Mouse (Mus musculus): ENCODE measurements around the gene Gm9887. TPM values are rescaled to one million over a fixed set of nuclear protein-coding genes. Genes with fewer than 3 reads are reported as not detected.

The Gm9887 gene
- polyA plus RNA-seq, 1 experiment, result 0.23 TPM

GRCm38 (mm10) chr12:69411936-69412335, 39.7 kb upstream of the Gm9887 start:
- Histone ChIP-seq H3K36me3 (ENCODE audit: control insufficient read depth) (no peaks in the 10 kb centered on the region), H3K4me1 (ENCODE audit: control insufficient read depth) (no peaks in the 10 kb centered on the region), H3K9me3 (ENCODE audit: control insufficient read depth, low read length) (no peaks in the 10 kb centered on the region), H3K27me3 (ENCODE audit: control insufficient read depth) (no peaks in the 10 kb centered on the region), H3K4me3 (replicated peaks) (no peak overlapping the region)
- TF ChIP-seq TAL1 (IDR thresholded peaks at IDR 0.05; ENCODE audit: low read length) (no peak), GATA1 (IDR thresholded peaks at IDR 0.05; ENCODE audit: low read length) (no peak)

- Histone ChIP-seq H3K27me3 (ENCODE audit: control insufficient read depth) (no peaks in the 10 kb centered on the region), H3K4me3 (replicated peaks) (no peak overlapping the region), H3K36me3 (ENCODE audit: control insufficient read depth) (no peaks in the 10 kb centered on the region), H3K4me1 (ENCODE audit: control insufficient read depth) (no peaks in the 10 kb centered on the region), H3K9me3 (ENCODE audit: control insufficient read depth, low read length) (no peaks in the 10 kb centered on the region)
- TF ChIP-seq GATA1 (IDR thresholded peaks at IDR 0.05; ENCODE audit: low read length) (no peak), TAL1 (IDR thresholded peaks at IDR 0.05; ENCODE audit: low read length) (no peak)
These were observed 38.5 kb upstream of the Gm9887 start for GRCm38 (mm10) chr12:69410767-69411166.

- H3K36me3 ChIP-seq (ENCODE audit: control insufficient read depth), result no peaks in the 10 kb centered on the region
- no peaks in the 10 kb centered on the region for H3K9me3 ChIP-seq (ENCODE audit: control insufficient read depth, low read length)
- H3K4me3 ChIP-seq (replicated peaks), result no peak overlapping the region
- TF ChIP-seq TAL1 (IDR thresholded peaks at IDR 0.05; ENCODE audit: low read length) (no peak), GATA1 (IDR thresholded peaks at IDR 0.05; ENCODE audit: low read length) (no peak)
- no peaks in the 10 kb centered on the region for H3K4me1 ChIP-seq (ENCODE audit: control insufficient read depth)
- H3K27me3 ChIP-seq (ENCODE audit: control insufficient read depth), result no peaks in the 10 kb centered on the region
These were observed 30.4 kb upstream of the Gm9887 start for GRCm38 (mm10) chr12:69402594-69403167.

- H3K4me1 ChIP-seq (ENCODE audit: control insufficient read depth), result no peaks in the 10 kb centered on the region
- H3K27me3 ChIP-seq (ENCODE audit: control insufficient read depth), result no peaks in the 10 kb centered on the region
- H3K9me3 ChIP-seq (ENCODE audit: control insufficient read depth, low read length), result no peaks in the 10 kb centered on the region
- TF ChIP-seq GATA1 (IDR thresholded peaks at IDR 0.05; ENCODE audit: low read length) (no peak), TAL1 (IDR thresholded peaks at IDR 0.05; ENCODE audit: low read length) (no peak)
- H3K36me3 ChIP-seq (ENCODE audit: control insufficient read depth), result no peaks in the 10 kb centered on the region
- H3K4me3 ChIP-seq (replicated peaks), result no peak overlapping the region
These were observed 29.8 kb upstream of the Gm9887 start for GRCm38 (mm10) chr12:69402100-69402499.

GRCm38 (mm10) chr12:69400871-69401286, 28.6 kb upstream of the Gm9887 start:
- Histone ChIP-seq H3K27me3 (ENCODE audit: control insufficient read depth) (no peaks in the 10 kb centered on the region), H3K36me3 (ENCODE audit: control insufficient read depth) (no peaks in the 10 kb centered on the region), H3K4me3 (replicated peaks) (no peak overlapping the region), H3K4me1 (ENCODE audit: control insufficient read depth) (no peaks in the 10 kb centered on the region), H3K9me3 (ENCODE audit: control insufficient read depth, low read length) (no peaks in the 10 kb centered on the region)
- no peak for TF ChIP-seq TAL1 (IDR thresholded peaks at IDR 0.05; ENCODE audit: low read length)
- TF ChIP-seq GATA1 (IDR thresholded peaks at IDR 0.05; ENCODE audit: low read length), result no peak

GRCm38 (mm10) chr12:69400367-69400766, 28.1 kb upstream of the Gm9887 start:
- Histone ChIP-seq H3K4me3 (replicated peaks) (no peak overlapping the region), H3K27me3 (ENCODE audit: control insufficient read depth) (no peaks in the 10 kb centered on the region), H3K36me3 (ENCODE audit: control insufficient read depth) (no peaks in the 10 kb centered on the region), H3K4me1 (ENCODE audit: control insufficient read depth) (no peaks in the 10 kb centered on the region), H3K9me3 (ENCODE audit: control insufficient read depth, low read length) (no peaks in the 10 kb centered on the region)
- no peak for TF ChIP-seq TAL1 (IDR thresholded peaks at IDR 0.05; ENCODE audit: low read length)
- TF ChIP-seq GATA1 (IDR thresholded peaks at IDR 0.05; ENCODE audit: low read length), result no peak

GRCm38 (mm10) chr12:69394456-69394855, 22.2 kb upstream of the Gm9887 start:
- H3K9me3 ChIP-seq (ENCODE audit: control insufficient read depth, low read length), result no peaks in the 10 kb centered on the region
- H3K27me3 ChIP-seq (ENCODE audit: control insufficient read depth), result peaks cover 2% of the 10 kb centered on the region; the same call in 1 of the 2 replicates
- H3K4me1 ChIP-seq (ENCODE audit: control insufficient read depth), result peaks cover 5% of the 10 kb centered on the region
- H3K4me3 ChIP-seq (replicated peaks), result no peak overlapping the region
- no peaks in the 10 kb centered on the region for H3K36me3 ChIP-seq (ENCODE audit: control insufficient read depth)
- no peak for TF ChIP-seq GATA1 (IDR thresholded peaks at IDR 0.05; ENCODE audit: low read length)

GRCm38 (mm10) chr12:69393076-69393475, 20.8 kb upstream of the Gm9887 start:
- TF ChIP-seq GATA1 (IDR thresholded peaks at IDR 0.05; ENCODE audit: low read length) (no peak), TAL1 (IDR thresholded peaks at IDR 0.05; ENCODE audit: low read length) (no peak)
- no peak overlapping the region for H3K4me3 ChIP-seq (replicated peaks)
- H3K9me3 ChIP-seq (ENCODE audit: control insufficient read depth, low read length), result no peaks in the 10 kb centered on the region
- H3K4me1 ChIP-seq (ENCODE audit: control insufficient read depth), result peaks cover 5% of the 10 kb centered on the region
- H3K36me3 ChIP-seq (ENCODE audit: control insufficient read depth), result no peaks in the 10 kb centered on the region
- H3K27me3 ChIP-seq (ENCODE audit: control insufficient read depth), result peaks cover 2% of the 10 kb centered on the region; the same call in 1 of the 2 replicates

- no peak overlapping the region for H3K4me3 ChIP-seq (replicated peaks)
- TF ChIP-seq TAL1 (IDR thresholded peaks at IDR 0.05; ENCODE audit: low read length), result no peak
- no peak for TF ChIP-seq GATA1 (IDR thresholded peaks at IDR 0.05; ENCODE audit: low read length)
These were observed 17.9 kb upstream of the Gm9887 start for GRCm38 (mm10) chr12:69390000-69390698.

More at GRCm38 (mm10) chr12:69390000-69390698, 17.9 kb upstream of the Gm9887 start:
- Histone ChIP-seq H3K9me3 (ENCODE audit: control insufficient read depth, low read length) (no peaks in the 10 kb centered on the region), H3K27me3 (ENCODE audit: control insufficient read depth) (peaks cover 2% of the 10 kb centered on the region; the same call in 1 of the 2 replicates), H3K36me3 (ENCODE audit: control insufficient read depth) (no peaks in the 10 kb centered on the region), H3K4me1 (ENCODE audit: control insufficient read depth) (peaks cover 5% of the 10 kb centered on the region)
